Mouse (Mus musculus) thymus, adult 2 months (tissue): ENCODE measurements around the gene Cabp1. TPM values are rescaled to one million over a fixed set of nuclear protein-coding genes. Genes with fewer than 3 reads are reported as not detected.

Experiments
- DNase-seq: peaks from one replicate; pipeline ENCODE4 v3.0.0; 2021
- H3K27ac ChIP-seq: fragments of 200-500 bp; 2 replicates; pipeline ENCODE4 v1.5.1; 2012; ENCODE audit warnings: low read length, control low read depth; ENCODE audit not compliant: control insufficient read depth, insufficient read depth
- H3K27me3 ChIP-seq: fragments of 200-500 bp; 2 replicates; pipeline ENCODE4 v1.6.1; 2012; ENCODE audit warnings: mild to moderate bottlenecking, low read length, moderate library complexity, mixed read lengths; ENCODE audit not compliant: control insufficient read depth, insufficient read depth
- H3K36me3 ChIP-seq: fragments of 200-500 bp; 2 replicates; pipeline ENCODE4 v1.6.1; 2012; ENCODE audit warnings: mild to moderate bottlenecking, low read length, moderate library complexity; ENCODE audit not compliant: control insufficient read depth, insufficient read depth
- H3K4me1 ChIP-seq: fragments of 200-500 bp; replicated peaks from 2 replicates; pipeline ENCODE4 v1.6.1; 2012; ENCODE audit warnings: low read length; ENCODE audit not compliant: control insufficient read depth, insufficient read depth
- H3K4me3 ChIP-seq: fragments of 200-500 bp; 2 replicates; pipeline ENCODE4 v1.5.1; 2012; ENCODE audit warnings: mild to moderate bottlenecking, low read length, control low read depth, moderate library complexity; ENCODE audit not compliant: control insufficient read depth, insufficient read depth
- CTCF ChIP-seq: fragments of 200-500 bp; IDR thresholded peaks from 2 replicates; pipeline ENCODE4 v1.5.1; 2012; ENCODE audit warnings: mild to moderate bottlenecking, control low read depth, low read length, moderate library complexity, borderline replicate concordance; ENCODE audit not compliant: control insufficient read depth, poor library complexity, insufficient read depth; ENCODE audit errors: extremely low read depth
- POLR2A ChIP-seq: fragments of 200-500 bp; IDR thresholded peaks from 2 replicates; pipeline ENCODE4 v1.6.1; 2012; ENCODE audit warnings: mild to moderate bottlenecking, low read length, control low read depth, moderate library complexity; ENCODE audit not compliant: control insufficient read depth, poor library complexity, insufficient read depth; ENCODE audit errors: extremely low read depth
- WGBS: fragments of 180-500 bp; shearing (Covaris S2); methylation state at CpG from one replicate; pipeline ENCODE4 v1.1.7; 2018; 5-methylcytosine and 5-hydroxymethylcytosine counted together
- polyA plus RNA-seq: library from polyadenylated mRNA; depleted of rRNA; stranded (reverse); fragments of >200 nt; gene quantifications from 2 replicates; pipeline ENCODE4 v1.2.3, GENCODE M21; 2012; rRNA removed

Gene Cabp1
- polyA plus RNA-seq: 0.50 and 0.58 TPM in 2 replicates

GRCm38 (mm10) chr5:115193669-115194625 lies at the start of gene Cabp1:
Cabp1 (minus strand) TSS chr5:115194381.
- DNase-seq: peak; percentile 87
- Histone ChIP-seq H3K27me3 (peaks cover 21% of the 10 kb centered on the region), H3K36me3 (no peaks in the 10 kb centered on the region), H3K27ac (no peak within 1 kb of the TSS), H3K4me3 (peak within 1 kb of the TSS; percentile 45), H3K4me1 (peaks cover 17% of the 10 kb centered on the region)
- TF ChIP-seq POLR2A (no peak), CTCF (peak; percentile 49; the same call in 1 of the 2 replicates)
- under 1% methylated on average over 100 of the region's 116 CpGs for WGBS

- WGBS: 89% methylated on average over 11 of the region's 11 CpGs
These were observed 46.0 kb upstream of the Cabp1 start for GRCm38 (mm10) chr5:115240191-115240590.

GRCm38 (mm10) chr5:115238729-115239195 lies 44.6 kb upstream of the Cabp1 start:
- Histone ChIP-seq H3K4me1 (peaks cover 13% of the 10 kb centered on the region), H3K4me3 (no peak overlapping the region), H3K27me3 (no peaks in the 10 kb centered on the region; the same call in 1 of the 2 replicates), H3K36me3 (peaks cover 36% of the 10 kb centered on the region), H3K27ac (no peak overlapping the region)
- WGBS: 13% methylated on average over 11 of the region's 11 CpGs
- DNase-seq: no peak
- TF ChIP-seq CTCF (no peak), POLR2A (no peak)

More at GRCm38 (mm10) chr5:115240191-115240590, 46.0 kb upstream of the Cabp1 start:
- DNase-seq: no peak
- Histone ChIP-seq H3K4me1 (peaks cover 11% of the 10 kb centered on the region), H3K36me3 (peaks cover 51% of the 10 kb centered on the region), H3K27me3 (no peaks in the 10 kb centered on the region; the same call in 1 of the 2 replicates), H3K27ac (no peak overlapping the region), H3K4me3 (no peak overlapping the region)
- TF ChIP-seq CTCF: no peak
- no peak for TF ChIP-seq POLR2A

- TF ChIP-seq POLR2A (peak; percentile 80), CTCF (no peak)
- Histone ChIP-seq H3K27me3 (no peaks in the 10 kb centered on the region; the same call in 1 of the 2 replicates), H3K36me3 (peaks cover 29% of the 10 kb centered on the region), H3K4me1 (peaks cover 13% of the 10 kb centered on the region), H3K27ac (no peak overlapping the region), H3K4me3 (peak overlapping the region; percentile 76)
- peak; percentile 93 for DNase-seq
- under 1% methylated on average over 88 of the region's 88 CpGs for WGBS
These were observed 43.9 kb upstream of the Cabp1 start for GRCm38 (mm10) chr5:115237803-115238728.

GRCm38 (mm10) chr5:115235786-115236263 lies 41.6 kb upstream of the Cabp1 start, which contains the start of gene Pop5:
Pop5 (plus strand) TSS chr5:115235836.
- no peak within 1 kb of the TSS for H3K27ac ChIP-seq
- H3K4me3 ChIP-seq: peak within 1 kb of the TSS; percentile 44
- H3K27me3 ChIP-seq: no peaks in the 10 kb centered on the region; the same call in 1 of the 2 replicates
- H3K4me1 ChIP-seq: peaks cover 13% of the 10 kb centered on the region
- 3% methylated on average over 21 of the region's 21 CpGs for WGBS
- peak; percentile 89 for DNase-seq
- no peak for TF ChIP-seq POLR2A
- TF ChIP-seq CTCF: peak; percentile 87; the same call in 1 of the 2 replicates
- H3K36me3 ChIP-seq: peaks cover 7% of the 10 kb centered on the region
